Comparison of ENCODE assay signal across 25 mouse cellular contexts in genomic region chr6:5332560-5333150, GRCm38 (mm10). TPM values are rescaled to one million over a fixed set of nuclear protein-coding genes. Genes with fewer than 3 reads are reported as not detected.
DNase-seq lines count a peak whose midpoint lies in the region; TF ChIP-seq lines count a peak whose summit lies in the region.
"Had no signal": no experiment of that assay in that cellular context is flagged by ENCODE, and none has a peak within 500 bp of the region (broad histone marks: within the 10 kb centered on the region; RNA-seq: fewer than 3 reads in every experiment).

No protein-coding gene starts in this region.

- no peak for TF ChIP-seq CTCF in left cerebral cortex, adult 2 months (IDR thresholded peaks at IDR 0.05)

- intact Hi-C loops in left cerebral cortex, adult 2 months (cut with DNase I) = no loop called here
- intact Hi-C loops in left cerebral cortex, postnatal 10 days (cut with DNase I) = loop anchor here (2.0 kb wide), 1 partner anchor 16 kb away; no protein-coding TSS in a partner anchor

- DNase-seq in frontal cortex, adult 2 months (ENCODE audit: extremely low spot score in 1 of 2, low spot score in 1 of 2) = peak; percentile 20 to 33
- no peak for DNase-seq in frontal cortex, postnatal 14 days (ENCODE audit: low spot score in 2 of 2)
- DNase-seq in left cerebral cortex, adult 2 months (ENCODE audit: extremely low spot score in 1 of 2, low spot score in 2 of 2) = peak; percentile 16 to 19
- no peak for DNase-seq in left cerebral cortex, postnatal 10 days (ENCODE audit: extremely low spot score in 1 of 2, low spot score in 2 of 2)
- DNase-seq in fat pad, adult 2 months (ENCODE audit: extremely low read depth, low read depth, low spot score) = peak; percentile 100
- peak; percentile 36 for DNase-seq in right cerebral cortex, postnatal 25 days
- DNase-seq in urinary bladder, postnatal 36 days (ENCODE audit: low spot score in 2 of 2) = no peak
- no peak for DNase-seq in lung, postnatal 10 days
- DNase-seq: adrenal gland, adult 2 months; cerebellum, adult 8-10 months; gastrocnemius, adult 2 months; heart, postnatal 36 days; kidney, postnatal 4 days; lung, adult 18-20 months; thymus, adult 18-20 months; thymus, postnatal 4 days had no signal

- H3K4me3 ChIP-seq in left cerebral cortex, adult 2 months = no peak overlapping the region
- H3K4me3 ChIP-seq: forebrain, embryonic 13.5 days; gastrocnemius, adult 2 months; heart, embryonic 13.5 days; hindbrain, embryonic 15.5 days; midbrain, embryonic 15.5 days; myocyte had no signal

- H3K27ac ChIP-seq in left cerebral cortex, adult 2 months = no peak overlapping the region
- H3K27ac ChIP-seq: forebrain, embryonic 13.5 days; gastrocnemius, adult 2 months; heart, embryonic 13.5 days; hindbrain, embryonic 15.5 days; midbrain, embryonic 15.5 days had no signal

RNA-seq across cellular contexts. Expression of gene Pon2, which starts 34.4 kb away (rescaled TPM):
- 57.7 and 59.5 TPM in 2 replicates for polyA plus RNA-seq in frontal cortex, adult 2 months (2012; rRNA removed)
- 10 to 100 TPM; 21.0 to 21.2 TPM for total RNA-seq in left cerebral cortex, adult 2 months (2021)
- total RNA-seq in left cerebral cortex, postnatal 10 days (2021) = 10 to 100 TPM; 17.6 to 18.7 TPM

RNA-seq across cellular contexts. Expression of gene Asb4, which starts 50.5 kb away (rescaled TPM):
- 0.29 and 0.40 TPM in 2 replicates for polyA plus RNA-seq in frontal cortex, adult 2 months (2012; rRNA removed)
- total RNA-seq in left cerebral cortex, adult 2 months (2021) = 1 to 10 TPM in 1 of 2 experiments, under 1 TPM in 1; 0.25 to 1.1 TPM
- total RNA-seq in left cerebral cortex, postnatal 10 days (2021) = 1 to 10 TPM; 1.1 to 1.2 TPM
- total RNA-seq: common myeloid progenitor, adult 5-6 weeks; granulocyte monocyte progenitor cell, adult 5-6 weeks; megakaryocyte-erythroid progenitor cell, adult 5-6 weeks; MEL had no signal

Comparison
In these comparisons a context has a peak if more than half of its experiments do, and no peak if none do; other contexts are left out.
1. DNase-seq: peak in frontal cortex, adult 2 months (2 of 2), left cerebral cortex, adult 2 months (2 of 2), fat pad, adult 2 months (single experiment) and right cerebral cortex, postnatal 25 days (single experiment); none in frontal cortex, postnatal 14 days (0 of 2), left cerebral cortex, postnatal 10 days (0 of 2), urinary bladder, postnatal 36 days (0 of 2) and lung, postnatal 10 days (single experiment).